Mouse (Mus musculus) spleen, adult 2 months (tissue): ENCODE data around the gene Stk4.

ENCODE experiments used
- CTCF ChIP-seq: fragments of 200-500 bp; IDR thresholded peaks from 2 replicates; pipeline ENCODE4 v1.5.1; 2011; ENCODE audit warnings: mild to moderate bottlenecking, inconsistent platforms; ENCODE audit not compliant: insufficient read depth, insufficient read length, insufficient replicate concordance; ENCODE audit errors: extremely low read depth
- POLR2A ChIP-seq: fragments of 200-500 bp; IDR thresholded peaks from 2 replicates; pipeline ENCODE4 v1.6.1; 2011; ENCODE audit warnings: low read depth, low read length, inconsistent platforms

DNA sequence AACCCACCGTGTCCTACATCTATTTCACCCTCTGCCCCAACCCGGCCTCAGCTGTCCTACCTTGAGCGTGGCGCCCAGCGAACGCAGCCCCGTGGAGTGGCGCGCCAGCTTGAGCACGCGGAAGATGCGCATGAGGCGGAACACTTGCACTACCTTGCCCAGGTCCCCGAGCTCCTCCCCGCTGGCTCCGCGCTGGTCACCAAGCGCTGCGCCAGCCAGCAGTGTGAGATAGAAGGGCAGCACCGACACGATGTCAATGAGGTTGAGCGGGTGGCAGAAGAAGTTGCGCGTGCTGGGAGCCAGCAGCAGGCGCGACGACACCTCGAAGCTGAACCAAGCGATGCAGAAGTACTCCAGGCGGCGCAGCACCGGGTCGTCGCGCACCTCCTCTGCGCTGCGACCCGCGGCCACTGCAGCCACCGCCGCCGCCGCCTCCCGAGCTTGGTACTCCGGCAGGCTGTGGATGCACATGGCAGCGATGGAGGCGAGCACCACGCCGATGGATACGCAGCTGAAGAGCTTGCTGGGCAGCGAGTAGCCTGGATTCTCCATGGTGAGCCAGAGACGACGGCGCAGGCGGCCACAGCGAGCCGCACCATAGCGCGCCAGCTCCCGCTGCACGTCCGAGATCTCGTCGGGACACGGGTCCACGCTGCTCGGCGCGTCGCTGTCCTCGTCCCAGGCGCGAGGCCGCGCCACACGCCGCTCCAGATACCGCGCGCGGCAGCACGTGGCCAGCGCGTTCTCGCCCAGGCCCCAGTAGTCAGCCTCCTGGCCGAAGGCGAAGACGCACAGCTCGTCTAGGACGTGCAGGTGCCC, 97.8 kb downstream of the Stk4 start:
- TF ChIP-seq POLR2A: no peak
- no peak for TF ChIP-seq CTCF
